8 mouse cellular contexts compared by ENCODE assay signal in genomic region chr10:117844279-117844678, GRCm38 (mm10). TPM values are rescaled to one million over a fixed set of nuclear protein-coding genes. Genes with fewer than 3 reads are reported as not detected.
DNase-seq lines count a peak whose midpoint lies in the region; ATAC-seq and TF ChIP-seq lines count a peak whose summit lies in the region.

No protein-coding gene starts in this region.

- no peak for TF ChIP-seq RAD21 in MEL (IDR thresholded peaks at IDR 0.05; ENCODE audit: low read depth, low read length)

- H3K4me3 ChIP-seq in heart, postnatal 0 days (ENCODE audit: low read depth, low read length): peak overlapping the region; percentile 98
- H3K4me3 ChIP-seq in MEL (ENCODE audit: control insufficient read depth in 1 of 2, insufficient read depth in 1 of 2, low read depth in 2 of 2, low read length in 2 of 2): peak overlapping the region; percentile 33 to 67
- H3K4me3 ChIP-seq in hindbrain, embryonic 13.5 days: peak overlapping the region; percentile 88
- H3K4me3 ChIP-seq in midbrain, embryonic 12.5 days: peak overlapping the region; percentile 91

- H3K9ac ChIP-seq in heart, postnatal 0 days (replicated peaks; ENCODE audit: low read depth, low read length): peak overlapping the region; percentile 100
- H3K9ac ChIP-seq in MEL (ENCODE audit: control insufficient read depth, low read depth, low read length, poor library complexity, severe bottlenecking): peak overlapping the region; percentile 81
- peak overlapping the region; percentile 95; the same call in 1 of the 2 replicates for H3K9ac ChIP-seq in hindbrain, embryonic 13.5 days
- H3K9ac ChIP-seq in midbrain, embryonic 12.5 days (replicated peaks): peak overlapping the region; percentile 44; the same call in 1 of the 2 replicates

- no peak for ATAC-seq in heart, postnatal 0 days (ENCODE audit: insufficient read depth, low read depth)
- ATAC-seq in hindbrain, embryonic 13.5 days (ENCODE audit: low FRiP score): no peak
- ATAC-seq in midbrain, embryonic 12.5 days (ENCODE audit: low FRiP score, low read depth): no peak

- no peak for TF ChIP-seq POLR2A in MEL (IDR thresholded peaks at IDR 0.05; ENCODE audit: control insufficient read depth in 1 of 2, insufficient read depth in 1 of 2, low read depth in 1 of 2, low read length in 2 of 2, poor library complexity in 1 of 2)

- no peak for TF ChIP-seq CTCF in heart, postnatal 0 days (IDR thresholded peaks at IDR 0.05; ENCODE audit: low read depth)
- no peak for TF ChIP-seq CTCF in MEL (IDR thresholded peaks at IDR 0.05 in 2 of 3, conservative IDR thresholded peaks at IDR 0.05 in 1 of 3; ENCODE audit: control insufficient read depth in 1 of 3, insufficient read depth in 1 of 3, low read depth in 2 of 3, low read length in 3 of 3, poor library complexity in 1 of 3, severe bottlenecking in 1 of 3)

- H3K4me1 ChIP-seq in heart, postnatal 0 days (ENCODE audit: control insufficient read depth, insufficient read depth): peaks cover 44% of the 10 kb centered on the region
- peaks cover 13 to 14% of the 10 kb centered on the region in 2 experiments for H3K4me1 ChIP-seq in MEL (ENCODE audit: control insufficient read depth in 1 of 2, insufficient read depth in 2 of 2, low read length in 2 of 2)
- peaks cover 21% of the 10 kb centered on the region for H3K4me1 ChIP-seq in hindbrain, embryonic 13.5 days (replicated peaks)
- H3K4me1 ChIP-seq in midbrain, embryonic 12.5 days: peaks cover 23% of the 10 kb centered on the region

- no peaks in the 10 kb centered on the region for H3K27me3 ChIP-seq in heart, postnatal 0 days (ENCODE audit: control insufficient read depth, insufficient read depth, low read length)
- H3K27me3 ChIP-seq in MEL (ENCODE audit: control insufficient read depth in 1 of 2, insufficient read depth in 2 of 2, low read length in 2 of 2): no peaks in the 10 kb centered on the region
- no peaks in the 10 kb centered on the region for H3K27me3 ChIP-seq in hindbrain, embryonic 13.5 days
- H3K27me3 ChIP-seq in midbrain, embryonic 12.5 days: peaks cover 6% of the 10 kb centered on the region; the same call in 1 of the 2 replicates

- peak overlapping the region; percentile 99; the same call in 1 of the 2 replicates for H3K27ac ChIP-seq in heart, postnatal 0 days (ENCODE audit: low read depth)
- no peak overlapping the region for H3K27ac ChIP-seq in MEL (ENCODE audit: control insufficient read depth, low read depth, low read length)
- H3K27ac ChIP-seq in hindbrain, embryonic 13.5 days: no peak overlapping the region
- H3K27ac ChIP-seq in midbrain, embryonic 12.5 days (replicated peaks): no peak overlapping the region

- H3K36me3 ChIP-seq in heart, postnatal 0 days (replicated peaks; ENCODE audit: control insufficient read depth, insufficient read depth, low read length): no peaks in the 10 kb centered on the region
- peaks cover 0 to 25% of the 10 kb centered on the region in 2 experiments; a peak in 3 of 4 replicates for H3K36me3 ChIP-seq in MEL (ENCODE audit: control insufficient read depth in 1 of 2, insufficient read depth in 2 of 2, low read length in 2 of 2)
- H3K36me3 ChIP-seq in hindbrain, embryonic 13.5 days: no peaks in the 10 kb centered on the region
- H3K36me3 ChIP-seq in midbrain, embryonic 12.5 days: no peaks in the 10 kb centered on the region

- peaks cover 48% of the 10 kb centered on the region for H3K79me2 ChIP-seq in MEL (ENCODE audit: control insufficient read depth, insufficient read depth, low read length, poor library complexity)

- H3K4me2 ChIP-seq in heart, postnatal 0 days (ENCODE audit: low read depth, low read length): peak overlapping the region; percentile 63
- H3K4me2 ChIP-seq in hindbrain, embryonic 13.5 days: peak overlapping the region; percentile 79
- peak overlapping the region; percentile 67 for H3K4me2 ChIP-seq in midbrain, embryonic 12.5 days (replicated peaks)

- no peak for DNase-seq in heart, postnatal 0 days (ENCODE audit: low spot score)
- no peak for DNase-seq in heart, adult 8-10 months (ENCODE audit: low spot score)
- peak; percentile 61 for DNase-seq in MEL (ENCODE audit: low read depth, low spot score)
- no peak for DNase-seq in cerebellum, adult 9-11 months
- DNase-seq in left cerebral cortex, adult 11 months (ENCODE audit: low spot score): no peak
- DNase-seq in layer of hippocampus, postnatal 25 days (ENCODE audit: extremely low spot score in 1 of 2, low spot score in 1 of 2): no peak

- TF ChIP-seq EP300 in heart, postnatal 0 days (IDR thresholded peaks at IDR 0.05; ENCODE audit: low read depth): no peak
- TF ChIP-seq EP300 in MEL (IDR thresholded peaks at IDR 0.05; ENCODE audit: low read depth in 1 of 2, low read length in 2 of 2): peak in 1 of 2 experiments; percentile 24; a peak in 1 of 4 replicates

- no peaks in the 10 kb centered on the region for H3K9me3 ChIP-seq in heart, postnatal 0 days (replicated peaks; ENCODE audit: control insufficient read depth, low read length)
- H3K9me3 ChIP-seq in MEL (replicated peaks; ENCODE audit: insufficient read depth, low read length): no peaks in the 10 kb centered on the region
- H3K9me3 ChIP-seq in hindbrain, embryonic 13.5 days: no peaks in the 10 kb centered on the region
- H3K9me3 ChIP-seq in midbrain, embryonic 12.5 days: no peaks in the 10 kb centered on the region

- WGBS in heart, postnatal 0 days: 13% methylated on average over 5 of the region's 5 CpGs
- 45% methylated on average over 5 of the region's 5 CpGs for WGBS in hindbrain, embryonic 13.5 days
- WGBS in midbrain, embryonic 12.5 days: 54% methylated on average over 5 of the region's 5 CpGs

TF ChIP-seq in MEL, 35 proteins besides CTCF, POLR2A, EP300 and RAD21:
- TF ChIP-seq GABPA (IDR thresholded peaks at IDR 0.05; ENCODE audit: low read depth, low read length): no peak
- TF ChIP-seq TCF12 (IDR thresholded peaks at IDR 0.05; ENCODE audit: low read depth, low read length): no peak
- peak; percentile 45 for TF ChIP-seq SIN3A (IDR thresholded peaks at IDR 0.05; ENCODE audit: low read length)
- TF ChIP-seq MYB (IDR thresholded peaks at IDR 0.05; ENCODE audit: low read depth, low read length): no peak
- TF ChIP-seq ZKSCAN1 (IDR thresholded peaks at IDR 0.05; ENCODE audit: low read depth, low read length): no peak
- 0 out of 2 replicates have a peak, but pooled peaks have one; percentile 41 for TF ChIP-seq HCFC1 (IDR thresholded peaks at IDR 0.05; ENCODE audit: low read depth, low read length)
- no peak for TF ChIP-seq GATA1 (IDR thresholded peaks at IDR 0.05; ENCODE audit: low read depth, low read length)
- no peak for TF ChIP-seq ELF1 (IDR thresholded peaks at IDR 0.05; ENCODE audit: low read depth, low read length)
- peak; percentile 73 for TF ChIP-seq ETS1 (IDR thresholded peaks at IDR 0.05; ENCODE audit: low read depth, low read length)
- TF ChIP-seq NRF1 (IDR thresholded peaks at IDR 0.05; ENCODE audit: insufficient read depth, low read depth, low read length, poor library complexity, severe bottlenecking): no peak
- TF ChIP-seq CHD1 (IDR thresholded peaks at IDR 0.05; ENCODE audit: low read depth, low read length): peak; percentile 89
- TF ChIP-seq MXI1 (IDR thresholded peaks at IDR 0.05; ENCODE audit: low read depth, low read length): no peak; the same call in none of the 2 replicates
- no peak for TF ChIP-seq MAFK (IDR thresholded peaks at IDR 0.05; ENCODE audit: borderline replicate concordance, low read depth, low read length)
- 0 out of 2 replicates have a peak, but pooled peaks have one; percentile 6 for TF ChIP-seq TAL1 (IDR thresholded peaks at IDR 0.05; ENCODE audit: low read length)
- peak; percentile 16; the same call in 1 of the 2 replicates for TF ChIP-seq MAX (IDR thresholded peaks at IDR 0.05; ENCODE audit: low read length)
- no peak for TF ChIP-seq POLR2AphosphoS5 (IDR thresholded peaks at IDR 0.05; ENCODE audit: borderline replicate concordance, low read depth, low read length)
- no peak for TF ChIP-seq MYC (IDR thresholded peaks at IDR 0.05; ENCODE audit: low read depth, low read length)
- TF ChIP-seq SMC3 (IDR thresholded peaks at IDR 0.05; ENCODE audit: low read depth, low read length): no peak
- no peak for TF ChIP-seq JUND (IDR thresholded peaks at IDR 0.05; ENCODE audit: low read depth, low read length)
- TF ChIP-seq CHD2 (IDR thresholded peaks at IDR 0.05; ENCODE audit: low read length): no peak

RNA-seq across cellular contexts. Expression of gene Rap1b, which starts 1.6 kb away (rescaled TPM):
- 46.1 and 52.8 TPM in 2 replicates for total RNA-seq in heart, postnatal 0 days (2014; rRNA removed; ENCODE audit: low replicate concordance)
- polyA plus RNA-seq in heart, postnatal 0 days (2015; fragmentation: Nextera tagmentation; extraction: Ambion mirVana): 99.0 and 105 TPM in 2 replicates
- 10 to 100 TPM; 38.8 to 47.5 (median 44.8) TPM for total RNA-seq in heart, adult 8-10 months (2022)
- total RNA-seq in MEL (2012; rRNA removed): 42.3 and 47.4 TPM in 2 replicates
- polyA plus RNA-seq in MEL (2012; ENCODE audit: insufficient read depth in 1 of 2, insufficient read length in 2 of 2, low read depth in 1 of 2, low replicate concordance in 2 of 2, missing spikeins in 1 of 2): 10 to 100 TPM; 83.3 to 89.1 TPM
- 158 and 159 TPM in 2 replicates for polyA plus RNA-seq in hindbrain, embryonic 13.5 days (2015; fragmentation: Nextera tagmentation; extraction: Ambion mirVana)
- 137 and 138 TPM in 2 replicates for polyA plus RNA-seq in midbrain, embryonic 12.5 days (2016; fragmentation: Nextera tagmentation; extraction: Ambion mirVana)
- total RNA-seq in layer of hippocampus, postnatal 25 days (2021): 10 to 100 TPM; 67.4 to 70.2 TPM

RNA-seq across cellular contexts. Expression of gene Nup107, which starts 51.8 kb away (rescaled TPM):
- total RNA-seq in heart, postnatal 0 days (2014; rRNA removed; ENCODE audit: low replicate concordance): 11.4 and 23.6 TPM in 2 replicates
- polyA plus RNA-seq in heart, postnatal 0 days (2015; fragmentation: Nextera tagmentation; extraction: Ambion mirVana): 18.6 and 19.1 TPM in 2 replicates
- 1 to 10 TPM; 7.0 to 8.4 (median 7.8) TPM for total RNA-seq in heart, adult 8-10 months (2022)
- total RNA-seq in MEL (2012; rRNA removed): 77.8 and 80.2 TPM in 2 replicates
- 10 to 100 TPM in 1 of 2 experiments, not detected in 1; 91.6 TPM for polyA plus RNA-seq in MEL (2012; ENCODE audit: insufficient read depth in 1 of 2, insufficient read length in 2 of 2, low read depth in 1 of 2, low replicate concordance in 2 of 2, missing spikeins in 1 of 2)
- 41.7 and 42.5 TPM in 2 replicates for polyA plus RNA-seq in hindbrain, embryonic 13.5 days (2015; fragmentation: Nextera tagmentation; extraction: Ambion mirVana)
- 73.3 and 77.5 TPM in 2 replicates for polyA plus RNA-seq in midbrain, embryonic 12.5 days (2016; fragmentation: Nextera tagmentation; extraction: Ambion mirVana)
- 10 to 100 TPM; 17.6 to 20.4 TPM for total RNA-seq in layer of hippocampus, postnatal 25 days (2021)

Comparison
In these comparisons a context has a peak if more than half of its experiments do, and no peak if none do; other contexts are left out.
1. H3K9ac ChIP-seq: peak in every context shown above with its lines; median percentile 100 in heart, postnatal 0 days; 95 in hindbrain, embryonic 13.5 days; 81 in MEL; 44 in midbrain, embryonic 12.5 days.